Mouse (Mus musculus): ENCODE results near the gene March10. TPM values are rescaled to one million over a fixed set of nuclear protein-coding genes. Genes with fewer than 3 reads are reported as not detected.

The March10 gene
- polyA plus RNA-seq, 1 experiment from 2014 or later: 0.15 TPM

GRCm38 (mm10) chr11:105390290-105390689 lies 66.2 kb downstream of the March10 start:
- 86% methylated on average over 7 of the region's 7 CpGs for WGBS
- no peak for ATAC-seq (ENCODE audit: borderline replicate concordance, extremely low read depth, low FRiP score, low TSS enrichment)
- H3K9me3 ChIP-seq: no peaks in the 10 kb centered on the region

GRCm38 (mm10) chr11:105388636-105389035 lies 67.9 kb downstream of the March10 start:
- no peaks in the 10 kb centered on the region for H3K27me3 ChIP-seq
- ATAC-seq (ENCODE audit: borderline replicate concordance, extremely low read depth, low FRiP score, low TSS enrichment): no peak
- no peak overlapping the region for H3K4me3 ChIP-seq
- peaks cover 3% of the 10 kb centered on the region; the same call in 1 of the 2 replicates for H3K4me1 ChIP-seq
- H3K27ac ChIP-seq: no peak overlapping the region
- no peaks in the 10 kb centered on the region for H3K9me3 ChIP-seq
- H3K4me2 ChIP-seq: no peak overlapping the region
- H3K36me3 ChIP-seq: no peaks in the 10 kb centered on the region
- WGBS: 41% methylated on average over 2 of the region's 2 CpGs
- no peak overlapping the region for H3K9ac ChIP-seq

More at GRCm38 (mm10) chr11:105390290-105390689, 66.2 kb downstream of the March10 start:
- no peaks in the 10 kb centered on the region for H3K36me3 ChIP-seq
- H3K27ac ChIP-seq: no peak overlapping the region
- no peak overlapping the region for H3K4me2 ChIP-seq
- no peaks in the 10 kb centered on the region for H3K27me3 ChIP-seq
- no peak overlapping the region for H3K4me3 ChIP-seq
- no peak overlapping the region for H3K9ac ChIP-seq
- peaks cover 3% of the 10 kb centered on the region; the same call in 1 of the 2 replicates for H3K4me1 ChIP-seq

- H3K4me3 ChIP-seq: no peak overlapping the region
- no peak overlapping the region for H3K4me2 ChIP-seq
- no peaks in the 10 kb centered on the region for H3K36me3 ChIP-seq
- H3K27me3 ChIP-seq: no peaks in the 10 kb centered on the region
- peaks cover 3% of the 10 kb centered on the region; the same call in 1 of the 2 replicates for H3K4me1 ChIP-seq
- no peak overlapping the region for H3K27ac ChIP-seq
- ATAC-seq (ENCODE audit: borderline replicate concordance, extremely low read depth, low FRiP score, low TSS enrichment): no peak
- no peaks in the 10 kb centered on the region for H3K9me3 ChIP-seq
- no peak overlapping the region for H3K9ac ChIP-seq
- 82% methylated on average over 9 of the region's 9 CpGs for WGBS
Measured at GRCm38 (mm10) chr11:105385266-105385665, 71.3 kb downstream of the March10 start.

- Histone ChIP-seq H3K4me1 (peaks cover 20% of the 10 kb centered on the region), H3K36me3 (no peaks in the 10 kb centered on the region), H3K27me3 (no peaks in the 10 kb centered on the region), H3K9ac (no peak overlapping the region), H3K4me3 (no peak overlapping the region), H3K4me2 (no peak overlapping the region), H3K27ac (0 out of 2 replicates have a peak overlapping the region, but pooled peaks have one; percentile 13), H3K9me3 (no peaks in the 10 kb centered on the region)
- 70% methylated on average over 1 of the region's 1 CpGs for WGBS
- ATAC-seq (ENCODE audit: borderline replicate concordance, extremely low read depth, low FRiP score, low TSS enrichment): 0 out of 2 replicates have a peak, but pooled peaks have one; percentile 41
Measured at GRCm38 (mm10) chr11:105375821-105376235, 80.7 kb downstream of the March10 start.

- Histone ChIP-seq H3K9ac (no peak overlapping the region), H3K36me3 (no peaks in the 10 kb centered on the region), H3K27ac (peak overlapping the region; percentile 29), H3K4me3 (no peak overlapping the region), H3K9me3 (no peaks in the 10 kb centered on the region), H3K4me1 (peaks cover 20% of the 10 kb centered on the region), H3K4me2 (no peak overlapping the region), H3K27me3 (no peaks in the 10 kb centered on the region)
- no peak for ATAC-seq (ENCODE audit: borderline replicate concordance, extremely low read depth, low FRiP score, low TSS enrichment)
- 74% methylated on average over 10 of the region's 10 CpGs for WGBS
Measured at GRCm38 (mm10) chr11:105374526-105375175, 81.9 kb downstream of the March10 start.

- H3K4me2 ChIP-seq: no peak overlapping the region
- no peaks in the 10 kb centered on the region for H3K36me3 ChIP-seq
- WGBS: 56% methylated on average over 8 of the region's 8 CpGs
- no peak overlapping the region for H3K4me3 ChIP-seq
- no peak overlapping the region for H3K9ac ChIP-seq
- peaks cover 20% of the 10 kb centered on the region for H3K4me1 ChIP-seq
- no peaks in the 10 kb centered on the region for H3K9me3 ChIP-seq
- H3K27me3 ChIP-seq: no peaks in the 10 kb centered on the region
- H3K27ac ChIP-seq: no peak overlapping the region
- no peak for ATAC-seq (ENCODE audit: borderline replicate concordance, extremely low read depth, low FRiP score, low TSS enrichment)
Measured at GRCm38 (mm10) chr11:105373881-105374280, 82.7 kb downstream of the March10 start.

- Histone ChIP-seq H3K9me3 (no peaks in the 10 kb centered on the region), H3K9ac (no peak overlapping the region), H3K27me3 (no peaks in the 10 kb centered on the region), H3K4me2 (no peak overlapping the region), H3K4me3 (no peak overlapping the region), H3K36me3 (no peaks in the 10 kb centered on the region), H3K4me1 (peaks cover 20% of the 10 kb centered on the region), H3K27ac (no peak overlapping the region)
- 63% methylated on average over 9 of the region's 9 CpGs for WGBS
- ATAC-seq (ENCODE audit: borderline replicate concordance, extremely low read depth, low FRiP score, low TSS enrichment): no peak
Measured at GRCm38 (mm10) chr11:105371818-105372217, 84.7 kb downstream of the March10 start.

- no peaks in the 10 kb centered on the region for H3K9me3 ChIP-seq
- H3K4me1 ChIP-seq: peaks cover 29% of the 10 kb centered on the region
- WGBS: 77% methylated on average over 13 of the region's 13 CpGs
- no peaks in the 10 kb centered on the region for H3K27me3 ChIP-seq
- no peaks in the 10 kb centered on the region for H3K36me3 ChIP-seq
- H3K4me3 ChIP-seq: no peak overlapping the region
- no peak overlapping the region for H3K9ac ChIP-seq
- ATAC-seq (ENCODE audit: borderline replicate concordance, extremely low read depth, low FRiP score, low TSS enrichment): no peak
- no peak overlapping the region for H3K4me2 ChIP-seq
- no peak overlapping the region for H3K27ac ChIP-seq
Measured at GRCm38 (mm10) chr11:105369526-105370386, 86.8 kb downstream of the March10 start.

GRCm38 (mm10) chr11:105368833-105369232 lies 87.7 kb downstream of the March10 start:
- Histone ChIP-seq H3K27ac (no peak overlapping the region), H3K36me3 (no peaks in the 10 kb centered on the region), H3K4me1 (peaks cover 37% of the 10 kb centered on the region), H3K4me3 (no peak overlapping the region), H3K9ac (no peak overlapping the region), H3K9me3 (no peaks in the 10 kb centered on the region), H3K4me2 (no peak overlapping the region), H3K27me3 (no peaks in the 10 kb centered on the region)
- 78% methylated on average over 5 of the region's 5 CpGs for WGBS
- ATAC-seq (ENCODE audit: borderline replicate concordance, extremely low read depth, low FRiP score, low TSS enrichment): no peak

GRCm38 (mm10) chr11:105367163-105367562 lies 89.4 kb downstream of the March10 start:
- H3K27ac ChIP-seq: no peak overlapping the region
- no peak overlapping the region for H3K4me3 ChIP-seq
- no peak overlapping the region for H3K9ac ChIP-seq
- H3K4me1 ChIP-seq: peaks cover 47% of the 10 kb centered on the region
- ATAC-seq (ENCODE audit: borderline replicate concordance, extremely low read depth, low FRiP score, low TSS enrichment): no peak
- no peak overlapping the region for H3K4me2 ChIP-seq
- H3K27me3 ChIP-seq: no peaks in the 10 kb centered on the region
- no peaks in the 10 kb centered on the region for H3K9me3 ChIP-seq
- WGBS: 71% methylated on average over 3 of the region's 3 CpGs
- no peaks in the 10 kb centered on the region for H3K36me3 ChIP-seq

- 44% methylated on average over 4 of the region's 4 CpGs for WGBS
- no peak overlapping the region for H3K4me3 ChIP-seq
- peak; percentile 29; the same call in 1 of the 2 replicates for ATAC-seq (ENCODE audit: borderline replicate concordance, extremely low read depth, low FRiP score, low TSS enrichment)
Measured at GRCm38 (mm10) chr11:105366051-105366450, 90.5 kb downstream of the March10 start.

GRCm38 (mm10) chr11:105365611-105366010 lies 90.9 kb downstream of the March10 start:
- H3K9me3 ChIP-seq: no peaks in the 10 kb centered on the region
- H3K36me3 ChIP-seq: no peaks in the 10 kb centered on the region
- H3K4me2 ChIP-seq: no peak overlapping the region
- ATAC-seq (ENCODE audit: borderline replicate concordance, extremely low read depth, low FRiP score, low TSS enrichment): no peak
- H3K27ac ChIP-seq: no peak overlapping the region
- 80% methylated on average over 3 of the region's 3 CpGs for WGBS
- peaks cover 51% of the 10 kb centered on the region for H3K4me1 ChIP-seq
- no peak overlapping the region for H3K9ac ChIP-seq
- no peaks in the 10 kb centered on the region for H3K27me3 ChIP-seq
- no peak overlapping the region for H3K4me3 ChIP-seq

More at GRCm38 (mm10) chr11:105366051-105366450, 90.5 kb downstream of the March10 start:
- H3K9me3 ChIP-seq: no peaks in the 10 kb centered on the region
- no peak overlapping the region for H3K9ac ChIP-seq
- no peaks in the 10 kb centered on the region for H3K27me3 ChIP-seq
- no peaks in the 10 kb centered on the region for H3K36me3 ChIP-seq
- no peak overlapping the region for H3K4me2 ChIP-seq
- H3K27ac ChIP-seq: no peak overlapping the region
- H3K4me1 ChIP-seq: peaks cover 47% of the 10 kb centered on the region

Measured in lung, embryonic 15.5 days (tissue).